Comparison of ENCODE assay signal across 8 mouse cellular contexts in the genomic region with DNA sequence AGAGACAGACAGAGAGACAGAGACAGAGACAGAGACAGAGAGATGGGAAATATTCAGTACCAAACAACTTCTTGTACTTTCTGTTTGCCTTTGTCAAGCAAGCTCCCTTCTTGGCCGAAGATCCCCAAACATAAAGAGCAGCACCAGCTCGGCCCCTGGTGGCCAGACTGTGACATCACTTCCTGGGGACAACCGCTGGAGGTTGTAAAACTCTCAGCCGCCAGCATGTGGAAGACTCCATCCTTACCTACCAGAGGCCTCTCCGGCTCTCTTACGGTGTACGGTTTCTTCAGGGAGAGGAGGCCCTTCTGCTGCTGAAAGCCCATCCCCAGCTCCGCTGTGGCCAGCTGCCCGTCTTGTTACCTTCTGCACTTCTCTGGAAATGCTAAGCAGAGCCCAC. TPM values are rescaled to one million over a fixed set of nuclear protein-coding genes. Genes with fewer than 3 reads are reported as not detected.
DNase-seq lines count a peak whose midpoint lies in the region; ATAC-seq and TF ChIP-seq lines count a peak whose summit lies in the region.

No protein-coding gene starts in this region.

- H3K27me3 ChIP-seq in liver, postnatal 0 days (ENCODE audit: insufficient read depth, low read length) = no peaks in the 10 kb centered on the region

- no peaks in the 10 kb centered on the region for H3K9me3 ChIP-seq in liver, postnatal 0 days (ENCODE audit: low read length)

- no peak overlapping the region for H3K9ac ChIP-seq in liver, postnatal 0 days (replicated peaks)

- no peak for ATAC-seq in liver, postnatal 0 days

- H3K4me1 ChIP-seq in liver, postnatal 0 days (ENCODE audit: insufficient read depth) = no peaks in the 10 kb centered on the region

- TF ChIP-seq CTCF in layer of hippocampus, adult 2 months (conservative IDR thresholded peaks at IDR 0.05) = peak; percentile 73
- peak; percentile 65 for TF ChIP-seq CTCF in liver, postnatal 0 days (IDR thresholded peaks at IDR 0.05; ENCODE audit: low read depth)

- no peak overlapping the region for H3K27ac ChIP-seq in layer of hippocampus, adult 2 months
- H3K27ac ChIP-seq in liver, postnatal 0 days (ENCODE audit: low read depth) = no peak overlapping the region

- no peak overlapping the region for H3K4me2 ChIP-seq in liver, postnatal 0 days (ENCODE audit: low read depth, low read length)

- WGBS in liver, postnatal 0 days (ENCODE audit: insufficient replicate concordance) = 62% methylated on average over 9 of the region's 9 CpGs

- no peak overlapping the region for H3K4me3 ChIP-seq in layer of hippocampus, adult 2 months
- H3K4me3 ChIP-seq in liver, postnatal 0 days (ENCODE audit: low read depth, low read length) = no peak overlapping the region

- H3K36me3 ChIP-seq in liver, postnatal 0 days (replicated peaks; ENCODE audit: insufficient read depth, low read length) = no peaks in the 10 kb centered on the region

- no peak for DNase-seq in layer of hippocampus, adult 2 months (ENCODE audit: low spot score in 2 of 2)
- DNase-seq in layer of hippocampus, postnatal 25 days (ENCODE audit: extremely low spot score in 1 of 2, low spot score in 1 of 2) = no peak
- DNase-seq in MN1 (ENCODE audit: low spot score) = peak; percentile 32
- peak; percentile 76 for DNase-seq in embryo, embryonic 10.5 days (ENCODE audit: low spot score)
- DNase-seq in liver, postnatal 0 days = no peak
- DNase-seq in frontal cortex, postnatal 10 days (ENCODE audit: low spot score in 2 of 2) = no peak
- DNase-seq in urinary bladder, adult 18-20 months (ENCODE audit: low spot score in 2 of 2) = no peak
- DNase-seq in cerebellum, adult 18-20 months = no peak

- TF ChIP-seq EP300 in liver, postnatal 0 days (IDR thresholded peaks at IDR 0.05; ENCODE audit: low read depth) = no peak

RNA-seq across cellular contexts. Expression of a gene that starts 18.1 kb away (rescaled TPM):
- 100 to 1,000 TPM; 232 to 244 TPM for total RNA-seq in layer of hippocampus, adult 2 months (2021)
- 100 to 1,000 TPM; 180 to 224 TPM for total RNA-seq in layer of hippocampus, postnatal 25 days (2021)
- 0.12 and 0.13 TPM in 2 replicates for polyA plus RNA-seq in liver, postnatal 0 days (2015; fragmentation: Nextera tagmentation; extraction: Ambion mirVana)

RNA-seq across cellular contexts. Expression of a gene that starts 40.3 kb away (rescaled TPM):
- total RNA-seq in layer of hippocampus, adult 2 months (2021) = 1 to 10 TPM; 2.2 to 2.5 TPM
- 1 to 10 TPM; 2.4 to 2.5 TPM for total RNA-seq in layer of hippocampus, postnatal 25 days (2021)
- polyA plus RNA-seq in liver, postnatal 0 days (2015; fragmentation: Nextera tagmentation; extraction: Ambion mirVana) = 10.5 and 12.9 TPM in 2 replicates

Comparison
In these comparisons a context has a peak if more than half of its experiments do, and no peak if none do; other contexts are left out.
1. DNase-seq: peak in MN1 (single experiment) and embryo, embryonic 10.5 days (single experiment); none in layer of hippocampus, adult 2 months (0 of 2), layer of hippocampus, postnatal 25 days (0 of 2), liver, postnatal 0 days (single experiment), frontal cortex, postnatal 10 days (0 of 2), urinary bladder, adult 18-20 months (0 of 2) and cerebellum, adult 18-20 months (0 of 2).